Mouse (Mus musculus) gastrocnemius, postnatal 10 days (tissue): ENCODE measurements around the gene Vcp. TPM values are rescaled to one million over a fixed set of nuclear protein-coding genes. Genes with fewer than 3 reads are reported as not detected.

Experiments used
- DNase-seq: peaks from one replicate; pipeline ENCODE4 v3.0.0; 2021; ENCODE audit warnings: mixed read lengths
- long read RNA-seq, 2 experiments: library from polyadenylated mRNA; stranded (forward); transcript quantifications; one replicate each; pipeline ENCODE4 v2.0.0; 2021
- total RNA-seq, 2 experiments: library from RNA; stranded (reverse); gene quantifications; 2 replicates each; pipeline ENCODE4 v1.2.3; 2021

Vcp gene
- 100 to 1,000 TPM; 270 to 274 TPM for total RNA-seq
- long read RNA-seq, experiment 1, transcript Vcp-201 (17 exons, 3,316 nt), result major isoform, 748 of 795 reads
- long read RNA-seq, experiment 1, partial matches to known transcripts, result 29 of 795 reads
- long read RNA-seq, experiment 1, other reads (novel, unspliced or antisense), result 18 of 795 reads
- long read RNA-seq, experiment 2, transcript Vcp-201 (17 exons, 3,316 nt), result major isoform, 661 of 703 reads
- long read RNA-seq, experiment 2, partial matches to known transcripts, result 22 of 703 reads
- long read RNA-seq, experiment 2, other reads (novel, unspliced or antisense), result 20 of 703 reads

DNA sequence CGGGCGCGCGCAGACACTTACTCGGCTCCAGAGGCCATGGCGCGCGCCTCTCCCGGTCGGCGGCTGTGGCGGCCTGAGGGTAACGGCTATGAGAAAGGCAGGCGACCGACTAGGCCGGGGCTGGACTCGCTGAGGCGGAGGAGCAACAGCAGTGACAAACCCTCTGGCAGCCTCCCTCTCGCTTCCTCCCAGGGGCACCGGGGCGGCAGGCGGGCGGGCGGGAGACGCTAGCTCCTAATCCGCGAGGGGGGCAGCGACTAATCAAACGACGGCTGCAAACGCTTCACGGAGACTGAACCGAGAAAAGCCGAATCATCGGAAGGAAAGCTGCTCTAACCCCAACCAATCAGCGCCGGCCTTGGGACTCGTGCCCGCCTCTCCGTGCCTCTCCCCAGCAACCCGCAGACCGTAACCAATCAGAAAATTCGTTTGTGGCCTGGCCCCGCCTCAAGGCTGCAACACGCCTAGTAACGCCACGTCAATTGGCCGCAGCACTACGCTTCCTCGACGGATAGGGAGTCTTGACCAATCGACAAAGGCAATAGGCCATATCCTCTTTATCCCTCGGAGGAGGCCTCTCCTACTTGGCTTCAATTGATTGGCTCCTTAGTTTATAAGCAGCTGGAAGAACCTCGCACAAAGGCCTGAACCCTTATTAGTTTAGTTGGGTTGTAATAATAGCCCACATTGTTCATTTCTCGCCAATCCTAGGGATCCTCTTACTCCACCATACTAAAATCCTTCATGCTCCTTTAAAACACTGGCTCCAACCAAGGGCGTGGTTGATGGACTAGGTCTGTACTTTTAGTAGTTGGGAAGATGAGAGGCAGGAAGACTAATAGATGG is at the start of gene Vcp:
Vcp (minus strand) TSS at position 367 of the 846 bp plus-strand sequence.
- DNase-seq, result peak; percentile 99

DNA sequence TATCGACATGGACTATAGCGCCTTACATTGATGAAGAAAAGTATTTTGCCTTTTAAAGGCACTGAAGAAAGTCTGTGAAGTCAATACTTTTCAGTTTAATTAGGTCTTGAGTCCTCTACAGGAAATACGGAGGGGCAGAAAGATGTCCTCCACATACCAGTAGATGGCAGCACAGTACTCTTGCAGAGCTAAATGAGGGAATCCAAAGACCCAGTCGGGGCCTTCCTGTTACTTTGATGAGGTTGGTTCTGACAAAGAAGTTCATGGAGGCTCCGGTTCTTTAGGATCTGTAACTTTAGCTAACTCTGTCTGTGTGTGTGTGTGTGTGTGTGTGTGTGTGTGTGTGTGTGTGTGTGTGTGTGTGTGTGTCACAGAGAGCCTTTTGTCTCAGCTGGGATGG is 46.9 kb upstream of the Vcp start:
- DNase-seq, result peak; percentile 53

DNA sequence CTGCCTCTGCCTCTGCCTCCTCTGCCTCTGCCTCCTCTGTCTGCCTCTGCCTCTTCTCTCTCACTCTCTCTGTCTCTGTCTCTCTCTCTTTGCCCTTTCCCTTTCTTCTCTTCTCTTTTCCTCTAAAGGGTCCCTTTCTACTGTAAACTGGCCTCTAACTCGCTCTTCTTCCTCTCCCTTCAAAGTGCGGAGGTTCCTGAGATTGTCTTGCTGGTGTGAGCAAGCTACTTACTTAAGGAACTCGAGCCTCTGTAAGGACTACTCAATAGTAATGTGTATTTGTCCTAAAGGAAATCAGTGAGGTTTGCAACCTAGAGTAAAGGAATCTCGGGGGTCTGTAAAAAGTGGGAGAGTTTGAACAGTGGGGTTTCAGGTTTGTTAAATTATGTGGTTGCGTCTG is 46.3 kb upstream of the Vcp start:
- no peak for DNase-seq

DNA sequence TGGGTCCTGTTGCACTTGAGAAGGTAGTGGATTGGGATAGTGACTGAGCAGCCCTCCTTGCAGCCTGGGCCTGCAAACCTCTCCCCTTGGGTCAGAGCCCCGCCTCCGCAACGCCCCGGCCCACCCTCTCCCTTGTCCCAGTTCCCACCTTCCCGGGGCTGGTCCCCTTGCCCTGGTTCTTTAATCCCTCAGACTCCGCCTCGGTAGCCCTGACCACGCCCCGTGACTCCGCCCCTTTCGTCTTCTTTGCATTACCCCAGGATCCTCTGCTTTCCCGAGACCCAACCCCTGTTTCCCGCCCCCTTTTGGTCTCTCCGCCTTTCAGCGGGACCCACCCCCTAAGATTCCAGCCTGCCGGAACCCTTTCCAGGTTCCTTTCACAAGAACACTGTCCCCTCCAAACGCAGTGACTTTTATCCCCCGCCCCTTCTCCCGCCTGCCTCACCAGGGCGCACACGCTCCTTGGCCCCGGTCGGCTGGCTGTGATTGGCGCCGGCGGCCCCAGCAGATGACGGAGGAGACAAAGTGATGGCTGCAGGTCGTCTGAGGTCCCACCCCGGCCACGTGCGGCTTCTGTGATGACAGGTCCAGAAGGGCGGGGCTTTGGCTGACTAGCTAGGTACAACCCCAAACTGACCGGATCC is 45.5 kb upstream of the Vcp start, which contains the start of gene Fam214b:
Fam214b (minus strand) TSS at position 562 of the 644 bp plus-strand sequence.
- DNase-seq, result peak; percentile 97

DNA sequence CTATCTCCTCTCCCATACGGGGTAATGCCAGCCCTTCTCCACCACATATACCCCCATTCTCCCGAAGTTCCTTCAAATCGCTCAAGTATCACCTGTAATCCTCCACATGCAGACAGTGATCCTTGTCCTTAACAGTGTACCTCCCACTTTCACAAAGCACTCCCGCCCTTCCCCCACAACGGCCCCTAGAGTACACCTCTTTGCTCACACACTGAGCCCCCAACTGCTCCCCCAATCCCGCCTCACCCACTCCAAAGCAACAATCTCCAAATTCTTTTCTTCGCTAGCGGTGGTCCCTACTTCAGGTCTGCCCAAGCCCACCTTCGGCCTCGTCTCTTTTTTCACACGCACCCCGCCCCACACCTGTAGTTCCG is 45.0 kb upstream of the Vcp start:
- no peak for DNase-seq

DNA sequence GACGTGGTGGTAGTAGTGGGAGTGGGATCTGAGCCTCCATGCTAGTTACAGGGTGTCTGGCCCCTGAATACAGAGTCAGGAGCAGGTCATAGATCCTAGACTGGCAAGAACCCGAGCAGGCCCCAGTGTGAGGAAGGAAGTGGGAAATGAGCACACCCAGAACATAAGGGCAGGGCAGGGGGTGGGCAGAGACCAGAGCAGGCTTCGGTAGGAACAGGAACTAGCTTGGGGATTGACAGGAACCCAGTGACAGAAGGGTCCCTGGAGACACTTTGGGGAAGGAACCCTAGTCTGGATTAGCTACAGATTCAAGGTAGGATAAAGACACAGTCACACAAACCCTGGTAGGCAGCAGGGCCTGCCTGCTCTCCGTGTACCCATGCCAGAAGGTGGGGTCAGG is 44.4 kb upstream of the Vcp start:
- no peak for DNase-seq

DNA sequence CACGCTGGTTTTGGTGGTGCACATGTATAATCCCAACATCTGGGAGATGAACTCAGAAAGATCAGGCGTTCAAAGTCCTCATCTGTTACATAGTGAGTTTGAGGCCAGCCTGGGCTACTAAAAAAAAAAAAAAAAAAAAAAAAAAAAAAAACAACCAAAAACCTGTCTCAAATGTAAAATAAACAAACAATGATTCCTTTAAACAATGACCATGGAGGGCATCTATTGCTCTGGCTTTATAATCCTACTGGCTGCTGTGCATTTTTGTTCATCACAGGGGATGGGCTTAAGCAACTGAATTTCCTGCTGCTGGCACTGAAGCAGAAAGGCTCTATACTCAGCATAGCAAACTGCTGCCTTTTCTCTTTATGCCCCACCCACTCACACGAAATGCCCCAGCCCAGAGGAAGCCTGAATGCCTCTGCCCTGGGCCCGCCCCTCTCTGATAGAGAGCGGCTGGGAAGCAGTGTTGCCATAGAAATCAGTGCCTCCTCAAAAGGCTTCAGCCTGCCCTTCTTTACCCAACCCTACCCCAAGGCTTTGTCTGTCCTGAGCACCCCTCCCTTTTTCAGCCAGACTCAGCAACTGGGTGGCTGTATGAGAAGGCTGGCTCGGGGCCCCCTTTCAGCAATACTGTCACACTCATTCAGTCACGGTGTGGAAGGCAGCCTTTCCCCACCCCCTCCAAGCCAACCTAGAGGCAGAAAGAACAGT is 43.5 kb upstream of the Vcp start:
- no peak for DNase-seq

DNA sequence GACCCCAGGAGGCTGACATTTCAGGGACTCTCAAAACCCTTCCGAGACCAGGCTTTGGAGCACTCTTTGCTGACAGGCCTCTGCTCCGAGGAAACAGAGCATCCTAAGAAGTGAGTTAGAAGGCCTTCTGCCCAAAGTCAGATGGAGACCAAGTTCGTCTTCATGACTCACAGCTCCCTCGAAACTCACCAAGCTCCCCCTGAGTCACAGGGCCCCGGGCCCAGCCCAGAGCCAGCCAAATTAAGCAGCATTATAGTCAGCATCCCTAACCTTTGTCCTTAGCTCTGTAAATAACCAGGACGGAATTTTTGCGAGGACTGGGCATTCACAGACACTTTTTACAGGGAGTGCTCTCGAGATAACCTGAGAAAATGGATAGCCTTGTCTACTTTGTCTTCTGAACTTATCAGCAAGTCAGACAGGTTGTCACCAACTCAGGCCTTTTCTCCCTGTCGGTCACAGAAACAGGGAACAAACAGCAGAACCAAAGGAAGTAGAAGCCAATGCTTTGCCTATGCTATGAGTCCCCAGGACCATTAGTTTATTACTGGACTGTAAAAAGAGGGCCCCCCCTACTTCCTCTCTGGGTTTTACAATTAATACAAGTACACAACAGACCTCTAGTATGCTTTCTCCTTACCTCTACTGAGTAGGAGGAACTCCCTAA is 40.7 kb upstream of the Vcp start:
- no peak for DNase-seq

DNA sequence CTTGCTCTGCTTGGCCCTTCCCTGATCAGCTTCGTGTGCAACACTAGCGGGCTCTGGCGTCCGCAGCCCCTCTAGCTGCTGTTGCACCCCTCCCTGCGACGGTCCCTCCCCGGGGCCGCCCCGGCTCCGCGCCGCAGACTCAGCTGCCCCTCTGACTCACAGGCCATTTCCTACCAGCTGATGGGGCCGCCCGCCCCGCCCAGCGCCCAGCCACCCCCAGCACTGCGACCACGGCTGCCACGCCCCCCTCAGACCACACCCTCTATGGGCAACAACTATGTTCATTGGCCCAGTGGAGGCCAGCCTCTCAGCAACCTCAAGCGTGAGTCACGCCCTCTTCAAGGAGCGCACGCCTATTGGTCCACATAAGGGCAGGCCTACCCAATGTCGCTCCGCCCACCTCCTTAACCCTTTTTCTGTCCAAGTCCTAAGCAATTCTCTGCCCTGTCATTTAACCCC is 39.8 kb upstream of the Vcp start:
- DNase-seq, result peak; percentile 95

DNA sequence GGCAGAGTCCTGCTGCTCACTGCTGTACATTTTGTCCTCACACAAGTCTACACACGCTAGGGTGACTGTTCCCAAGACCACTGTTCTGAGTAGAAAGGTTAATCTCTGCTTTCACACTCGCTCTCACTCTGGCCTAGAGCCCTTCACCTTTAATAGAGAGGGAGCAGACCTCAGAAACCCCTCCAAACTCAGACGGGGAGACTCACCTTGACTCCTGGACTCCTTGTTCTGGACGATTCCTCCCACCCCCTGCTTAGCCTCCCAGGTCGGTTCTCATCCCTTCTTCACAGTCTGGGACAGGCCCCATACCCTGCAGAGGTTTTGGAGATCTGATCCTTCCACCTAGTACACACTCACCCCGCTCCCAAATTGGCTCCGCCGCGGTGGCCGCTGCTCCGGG is 39.3 kb upstream of the Vcp start:
- no peak for DNase-seq

DNA sequence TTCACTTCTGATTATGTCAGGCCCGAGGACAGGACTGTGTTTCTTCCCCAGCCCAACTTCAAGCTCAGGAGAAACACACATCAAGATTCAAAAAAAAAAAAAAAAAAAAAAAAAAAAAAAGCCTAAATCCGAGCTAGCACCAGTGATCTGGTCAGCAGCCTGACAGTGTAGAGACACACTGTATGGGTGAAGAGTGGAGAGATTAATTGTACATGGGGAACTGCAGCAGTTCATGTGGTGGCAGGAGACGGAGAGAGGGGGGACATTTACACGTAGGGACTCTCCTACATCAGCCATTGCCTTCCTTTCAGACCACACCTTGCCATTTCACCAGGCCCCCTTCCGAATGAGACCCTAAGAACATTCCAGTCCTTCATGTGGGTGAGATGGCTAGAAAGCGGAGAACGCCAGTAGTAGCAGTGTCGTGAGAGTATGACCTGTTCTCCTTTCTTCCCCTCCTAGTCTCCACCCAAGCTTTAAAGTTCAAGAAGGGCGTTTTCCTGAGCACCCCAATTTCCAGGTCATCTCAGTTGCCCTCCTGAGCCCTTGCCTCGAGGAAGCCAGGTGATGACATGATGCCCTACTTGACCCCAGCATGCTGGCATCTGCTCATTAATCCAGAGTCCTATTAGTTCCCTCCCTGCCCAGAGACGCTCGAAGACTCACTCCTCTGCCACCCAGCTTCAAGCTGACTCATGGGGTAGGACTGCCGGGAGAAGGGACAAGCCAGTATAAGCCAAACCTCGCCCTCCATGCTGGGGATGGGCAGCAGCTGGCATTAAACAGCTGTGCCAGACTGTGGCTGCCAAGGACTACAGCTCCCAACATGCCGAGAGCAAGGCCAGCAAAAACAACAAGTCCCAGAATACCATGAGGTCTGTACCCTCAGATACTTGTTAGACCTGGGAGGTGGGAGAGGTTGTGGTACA is 38.5 kb upstream of the Vcp start:
- DNase-seq, result peak; percentile 53

DNA sequence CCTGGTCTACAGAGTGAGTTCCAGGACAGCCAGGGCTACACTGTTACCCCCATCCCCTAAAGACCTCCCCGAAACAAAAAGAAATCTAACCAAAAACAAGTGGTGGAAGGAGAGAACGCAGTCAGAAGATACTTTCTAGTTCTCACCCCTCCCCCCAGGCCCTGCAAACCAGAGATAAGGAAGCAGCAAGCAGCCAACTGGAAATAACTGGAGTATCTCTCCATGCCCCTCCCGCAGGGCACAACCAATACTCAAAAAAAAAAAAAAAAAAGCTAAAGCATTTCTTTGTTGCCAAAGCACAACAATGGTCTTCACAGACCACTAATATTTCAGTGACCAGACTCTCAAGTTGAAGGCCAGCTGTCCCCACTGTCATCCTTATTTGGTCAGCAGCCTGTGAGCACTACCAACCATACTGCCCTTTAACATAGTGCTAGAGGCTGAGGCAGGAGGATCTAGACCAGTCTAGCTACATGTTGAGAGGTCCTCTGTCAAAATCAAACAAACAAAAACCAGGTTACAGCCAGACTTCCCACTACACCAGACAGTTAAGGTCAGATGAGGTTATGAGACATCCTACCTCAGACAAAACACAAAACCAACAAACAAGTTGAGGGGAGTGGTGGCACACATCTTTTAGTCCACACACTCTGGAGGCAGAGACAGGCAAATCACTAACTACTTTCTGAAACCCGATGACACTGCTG is 37.7 kb upstream of the Vcp start:
- no peak for DNase-seq

DNA sequence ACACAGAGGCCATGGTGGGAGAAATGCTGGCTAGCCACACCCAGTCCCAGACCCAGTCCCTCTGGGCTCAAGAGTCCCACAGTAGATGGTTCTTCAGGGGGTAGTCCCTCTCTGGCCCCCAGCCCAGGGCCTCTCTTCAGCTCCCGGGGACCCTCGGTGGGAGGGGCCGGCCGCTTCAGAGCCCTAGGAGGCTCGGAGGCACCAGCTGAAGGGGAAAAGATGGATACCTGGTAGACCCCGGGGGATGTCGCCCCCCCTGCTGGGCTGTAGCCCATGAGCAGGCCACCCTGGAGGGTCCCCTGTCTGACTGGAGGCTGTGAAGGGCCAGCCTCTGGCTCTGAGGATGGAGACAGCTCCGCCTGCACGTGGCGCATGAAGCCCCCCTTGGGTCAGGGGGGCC is 36.0 kb upstream of the Vcp start:
- no peak for DNase-seq

DNA sequence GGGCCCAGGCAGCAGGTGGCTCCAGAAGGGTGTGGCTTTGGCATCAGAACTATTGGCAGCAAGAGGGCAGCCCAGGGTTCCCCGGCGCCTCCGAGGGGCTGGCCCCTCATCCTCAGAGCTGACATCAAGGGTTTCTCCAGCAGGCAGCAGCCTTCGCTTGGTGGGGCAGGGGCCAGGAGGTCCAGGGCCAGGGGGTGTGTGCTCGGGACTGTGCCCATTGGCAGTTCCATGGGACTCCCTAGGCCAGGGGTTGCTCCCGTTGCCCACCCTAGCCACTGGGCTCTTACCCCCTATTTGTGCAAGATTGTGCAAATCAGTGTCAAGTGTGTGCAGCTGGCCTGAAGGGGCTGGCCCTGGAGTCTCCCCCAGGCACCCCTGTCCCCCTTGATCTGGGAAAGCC is 35.5 kb upstream of the Vcp start:
- DNase-seq, result no peak

DNA sequence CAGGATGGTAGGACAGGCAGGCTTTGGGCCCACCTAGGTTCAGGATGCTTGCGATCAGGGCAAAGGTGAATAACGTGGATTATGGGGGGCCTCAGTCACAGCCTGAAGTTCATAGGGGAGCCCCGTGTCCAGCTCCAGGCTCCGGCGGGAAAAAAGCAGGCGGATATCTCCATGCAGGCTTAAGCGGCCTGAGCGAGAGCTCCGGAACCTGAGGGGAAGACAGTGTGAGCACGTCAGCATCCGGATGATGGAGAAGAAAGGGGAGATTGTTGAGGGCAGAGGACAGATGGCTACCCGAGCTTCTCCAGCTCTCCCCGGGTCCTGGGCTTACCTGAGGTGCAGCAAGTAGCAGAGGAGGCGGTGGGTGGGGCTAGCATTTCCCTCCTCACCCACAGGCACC is 33.2 kb upstream of the Vcp start:
- DNase-seq, result no peak

DNA sequence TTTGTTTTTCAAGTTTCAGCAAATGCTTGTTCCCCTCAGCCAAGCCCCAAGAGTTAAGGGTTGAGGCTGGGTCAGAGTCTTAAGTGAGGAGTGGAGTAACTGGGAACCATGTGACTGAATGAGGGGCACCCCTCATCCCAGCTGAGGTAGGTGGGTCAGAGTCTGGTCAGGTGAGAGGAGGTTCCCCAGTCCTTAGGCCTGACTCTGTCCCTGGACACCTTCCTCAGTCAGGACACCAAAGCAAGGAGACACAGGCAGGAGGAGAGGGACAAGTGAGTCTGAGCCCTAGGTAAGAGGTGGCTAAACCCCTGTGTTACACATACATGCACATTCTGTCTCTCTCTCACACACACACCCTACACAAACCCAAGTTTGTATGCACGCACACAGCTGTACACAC is 32.2 kb upstream of the Vcp start:
- DNase-seq, result no peak

DNA sequence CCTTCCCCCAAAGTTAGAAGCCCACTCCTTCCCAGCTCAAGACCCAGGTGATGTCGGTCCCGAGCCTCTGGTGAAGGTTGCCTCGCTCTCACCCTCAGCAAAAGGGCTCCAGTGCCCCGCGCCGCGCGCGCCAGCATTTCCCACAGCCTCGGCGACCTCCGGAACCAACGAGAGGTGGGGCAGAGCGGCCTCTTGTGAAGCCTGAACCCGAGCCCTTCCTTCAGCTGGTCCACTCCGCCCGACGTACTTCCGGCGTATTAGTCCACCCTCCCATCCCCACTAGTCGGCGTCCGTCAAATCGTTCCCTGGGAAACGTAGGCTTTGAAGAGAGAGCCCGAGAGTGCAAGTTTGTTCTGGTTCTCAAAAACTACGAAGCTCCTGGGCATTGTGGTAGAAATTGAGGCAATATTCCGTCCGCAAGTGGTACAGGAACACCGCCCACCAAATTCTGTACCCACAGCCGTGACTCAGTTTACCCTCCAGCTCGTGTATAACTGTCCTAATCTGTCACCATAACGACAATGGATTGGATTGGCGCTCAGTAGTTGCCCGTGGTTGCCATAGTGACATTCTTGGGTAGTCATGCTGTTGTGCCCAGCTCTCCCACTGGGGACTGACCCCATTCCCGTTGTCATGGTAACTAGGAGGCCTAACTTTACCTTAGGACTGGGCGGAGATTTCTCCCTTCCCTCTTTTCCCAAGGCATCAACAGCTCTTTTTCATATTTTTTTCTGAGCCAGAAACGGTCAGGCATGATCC is 31.1 kb upstream of the Vcp start, which contains the start of gene Stoml2:
Stoml2 (minus strand) TSS at position 474 of the 759 bp plus-strand sequence.
- DNase-seq, result peak; percentile 87

DNA sequence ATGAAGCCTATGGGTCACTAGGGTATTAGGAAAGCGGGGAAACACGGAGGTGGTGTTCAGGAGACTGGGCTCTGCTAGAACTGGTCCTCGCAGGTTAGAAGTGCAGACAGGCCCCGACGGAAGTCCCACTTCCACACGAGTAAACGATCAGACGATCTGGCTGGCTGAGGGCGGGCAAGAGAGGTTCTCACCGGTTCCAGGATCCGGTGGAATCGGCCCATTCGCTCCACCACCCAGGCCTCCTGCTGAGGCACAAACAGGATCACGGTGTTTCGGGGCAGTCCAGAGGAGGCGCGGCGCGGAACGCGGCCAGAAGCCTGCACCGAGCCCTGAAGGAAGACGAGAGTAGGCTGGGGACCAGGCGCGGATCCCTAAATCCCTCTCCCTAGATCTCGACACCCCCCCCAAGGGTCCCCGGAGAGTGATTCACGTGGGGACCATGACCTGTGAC is 30.5 kb upstream of the Vcp start:
- peak; percentile 44 for DNase-seq

DNA sequence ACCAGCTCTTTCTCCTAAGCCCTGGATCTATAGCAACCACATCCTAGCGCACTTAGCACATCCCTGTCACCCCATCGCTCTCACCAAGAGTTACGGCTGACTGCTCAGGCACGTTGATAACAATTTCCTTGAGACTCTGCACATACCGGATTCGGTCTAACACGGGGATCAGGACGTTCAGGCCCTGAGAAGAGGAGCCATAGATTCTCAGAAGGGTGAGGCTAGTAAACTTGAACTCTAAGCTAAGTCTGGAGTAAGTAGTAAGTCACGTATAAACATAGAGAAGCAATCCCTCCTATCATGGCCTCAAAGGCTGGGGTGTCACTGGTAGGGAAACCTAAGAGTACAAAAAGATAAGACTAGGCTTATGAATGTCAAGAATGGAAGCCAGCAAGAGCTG is 30.0 kb upstream of the Vcp start:
- no peak for DNase-seq
